Mouse (Mus musculus) adrenal gland (tissue): ENCODE measurements around the gene Plekhh2.

Source experiments
- intact Hi-C: fragments of 180-260 bp; cut with DNase I; formaldehyde crosslinking; loops from one replicate; pipeline ENCODE4 v1.15.1; 2025

Gene Plekhh2

DNA sequence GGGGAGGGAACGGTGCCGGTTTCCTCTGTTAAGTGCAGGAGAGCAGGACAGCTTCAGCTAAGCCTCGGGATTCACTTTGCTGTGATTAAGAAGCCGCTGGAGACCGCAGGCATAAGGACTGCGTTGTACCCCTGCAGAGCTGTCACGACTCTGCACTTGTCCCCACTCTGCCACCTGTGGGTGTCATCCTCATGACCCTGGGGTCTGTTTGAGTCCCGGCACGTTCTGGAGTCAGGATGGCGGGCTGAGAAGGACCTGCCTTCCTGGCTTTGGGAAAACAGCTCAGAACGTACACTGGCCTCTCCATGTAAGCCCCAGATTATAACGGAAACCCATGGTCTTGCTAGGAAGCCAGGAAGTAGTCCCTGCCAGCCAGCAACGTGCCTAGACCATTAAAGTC, 95.3 kb downstream of the Plekhh2 start:
- intact Hi-C loops = no loop called here

GRCm38 (mm10) chr17:84607617-84608016, 95.9 kb downstream of the Plekhh2 start:
- intact Hi-C loops = no loop called here

- intact Hi-C loops = no loop called here
Observed at GRCm38 (mm10) chr17:84608606-84609005, 96.9 kb downstream of the Plekhh2 start.

DNA sequence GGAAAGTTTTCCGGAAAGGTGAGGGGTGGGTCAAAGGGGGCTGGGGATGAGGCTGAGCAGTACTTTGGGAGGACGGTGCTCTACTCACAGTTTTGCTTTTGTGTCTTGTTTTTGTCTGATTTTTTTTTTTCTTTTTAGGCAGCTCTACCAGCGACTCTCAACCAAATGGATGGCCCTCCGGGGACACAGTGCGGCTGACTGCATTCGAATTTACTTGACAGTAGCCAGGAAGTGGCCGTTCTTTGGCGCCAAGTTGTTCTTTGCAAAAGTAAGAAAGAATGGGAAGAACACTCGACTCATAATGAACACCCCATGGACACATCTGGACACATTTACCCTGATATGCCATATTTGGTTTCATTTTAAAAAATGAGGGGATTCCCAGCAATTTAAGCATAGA, 99.8 kb downstream of the Plekhh2 start:
- intact Hi-C loops = no loop called here

DNA sequence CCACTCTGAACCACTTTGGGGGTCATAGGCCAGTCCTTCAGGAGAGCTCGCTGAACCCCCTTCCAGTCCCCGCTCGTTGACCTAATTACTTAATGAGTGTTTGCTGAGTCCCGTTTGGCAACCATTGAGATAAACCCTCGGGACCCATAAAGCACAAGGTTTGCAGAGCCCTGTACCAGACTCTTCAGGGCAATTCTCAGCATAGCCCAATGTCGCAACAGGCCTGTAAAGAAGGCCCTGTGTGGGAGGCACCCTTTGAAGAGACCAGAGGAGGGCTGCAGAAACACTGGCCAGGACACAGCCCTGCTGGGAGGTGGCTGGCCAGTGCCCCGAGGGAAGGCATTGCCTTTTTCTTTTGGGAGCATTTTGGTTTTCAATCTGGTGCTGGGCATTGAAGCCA, 100.3 kb downstream of the Plekhh2 start:
- intact Hi-C loops = no loop called here

DNA sequence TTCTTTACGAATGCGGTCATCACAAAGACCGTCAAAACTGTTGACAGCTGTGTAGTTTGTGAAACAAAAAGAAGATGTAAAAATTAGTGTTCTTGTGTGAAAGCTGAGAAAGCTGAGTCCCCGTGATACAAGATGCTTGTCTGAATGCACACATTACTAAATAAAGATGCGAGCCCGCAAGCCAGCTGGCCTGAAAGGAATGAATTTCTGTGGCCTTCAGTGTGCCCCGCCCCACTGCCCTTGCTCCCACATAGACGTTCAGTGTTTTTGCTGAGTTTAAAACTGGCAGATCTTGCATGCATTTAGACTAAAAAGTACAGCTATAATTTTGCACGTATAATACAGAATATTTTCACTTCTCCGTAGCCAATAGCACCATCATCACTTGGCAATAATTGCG, 104.1 kb downstream of the Plekhh2 start:
- intact Hi-C loops = no loop called here

- intact Hi-C loops = no loop called here
Observed at GRCm38 (mm10) chr17:84616526-84617074, 104.9 kb downstream of the Plekhh2 start.

DNA sequence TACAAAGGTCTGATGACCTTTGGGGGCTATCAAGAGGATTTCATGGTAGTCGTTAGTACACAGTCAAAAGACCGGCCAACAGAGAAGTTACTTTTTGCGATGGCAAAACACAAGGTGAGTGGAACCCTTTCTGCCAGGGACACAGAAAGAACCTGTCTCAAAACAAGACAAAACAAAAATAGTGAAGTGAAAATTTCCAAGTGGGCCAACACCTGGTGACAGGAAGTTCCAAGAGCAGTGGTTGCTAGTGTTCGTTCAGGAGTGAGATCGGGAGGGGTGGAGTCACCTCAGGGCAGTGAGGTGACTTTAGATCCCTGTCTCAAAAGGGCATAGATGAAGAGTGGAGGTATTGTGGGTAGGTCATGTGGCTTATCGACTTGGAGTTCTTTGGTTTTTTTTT, 106.3 kb downstream of the Plekhh2 start:
- intact Hi-C loops = no loop called here

GRCm38 (mm10) chr17:84619112-84619511, 107.4 kb downstream of the Plekhh2 start:
- intact Hi-C loops = no loop called here

DNA sequence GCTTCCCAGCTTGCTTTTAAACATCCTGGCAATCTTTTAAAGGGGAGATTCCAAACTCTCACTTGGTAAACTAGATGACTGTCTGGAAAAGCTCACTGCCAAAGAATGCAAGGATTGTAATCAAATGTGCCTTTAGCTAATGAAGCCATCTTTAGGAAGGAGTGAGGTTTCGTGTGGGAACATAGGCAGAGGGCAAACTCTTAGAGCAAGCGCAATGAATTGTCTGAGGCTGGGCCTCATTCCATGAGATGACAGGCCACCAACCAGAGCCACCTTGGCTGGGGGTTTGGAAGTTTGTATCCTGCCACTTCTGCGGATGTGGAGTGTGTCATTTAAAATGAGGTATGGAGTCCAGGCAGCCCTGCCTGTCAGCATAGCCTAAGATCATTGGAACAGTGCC, 108.4 kb downstream of the Plekhh2 start:
- intact Hi-C loops = no loop called here

DNA sequence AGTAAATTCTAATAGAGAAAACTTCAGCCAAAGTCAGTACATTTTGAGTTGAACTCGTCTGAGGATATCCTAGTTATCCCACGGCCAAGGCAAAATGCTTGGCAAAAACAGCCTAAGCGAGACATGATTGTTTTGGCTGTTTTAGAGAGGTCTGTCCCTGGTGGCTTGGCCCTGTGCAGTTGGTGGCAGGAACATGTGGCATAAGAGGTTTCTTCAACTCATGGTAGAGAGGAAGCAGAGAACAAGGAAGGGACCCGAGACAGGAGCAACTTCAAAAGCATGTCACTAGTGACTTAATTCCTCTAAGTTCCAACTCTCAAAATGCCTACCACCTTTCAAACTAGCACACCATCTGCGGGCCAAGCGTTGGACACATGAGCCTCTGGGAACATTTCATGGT, 108.9 kb downstream of the Plekhh2 start:
- intact Hi-C loops = no loop called here

GRCm38 (mm10) chr17:84621209-84621608, 109.5 kb downstream of the Plekhh2 start:
- intact Hi-C loops = no loop called here

DNA sequence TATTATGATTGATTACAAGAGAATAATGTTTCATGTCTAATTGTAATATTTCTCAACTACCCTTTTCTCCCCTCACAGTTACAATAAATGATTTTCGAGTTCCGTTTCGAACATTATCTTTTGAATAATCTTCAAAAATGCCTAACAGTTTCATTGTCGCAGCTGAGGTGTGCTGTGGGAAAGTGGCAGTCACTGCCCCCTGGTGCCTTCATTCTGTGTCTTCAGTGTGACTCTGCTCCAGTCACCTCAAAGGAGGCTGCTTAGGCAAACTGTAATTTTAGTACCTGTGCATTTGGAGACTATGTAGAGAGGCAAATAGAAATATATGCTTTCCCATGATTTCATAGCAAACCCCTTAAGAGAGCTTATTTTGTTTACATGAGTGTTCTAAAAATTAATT, 110.3 kb downstream of the Plekhh2 start:
- intact Hi-C loops = no loop called here

DNA sequence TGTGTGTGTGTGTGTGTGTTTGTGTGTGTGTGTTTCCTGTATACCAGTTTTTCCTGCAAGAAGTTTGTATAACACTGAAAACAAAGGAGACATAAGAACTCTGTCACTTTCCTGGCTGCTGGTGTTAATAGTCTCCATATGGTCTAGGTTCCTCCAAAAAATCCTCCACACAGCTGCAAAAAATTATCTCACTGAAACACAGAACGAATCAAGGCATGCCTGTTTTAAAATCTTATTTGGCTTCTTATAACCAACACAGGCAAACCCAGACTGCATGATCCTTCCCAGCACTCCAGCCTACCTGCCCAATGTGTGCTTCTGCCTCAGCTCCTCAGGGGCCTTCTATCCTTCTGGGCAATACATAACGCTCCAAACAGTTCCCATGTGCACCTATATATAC, 111.2 kb downstream of the Plekhh2 start:
- intact Hi-C loops = no loop called here

GRCm38 (mm10) chr17:84626276-84626856, 114.7 kb downstream of the Plekhh2 start, which contains the start of gene Dync2li1:
Dync2li1 (plus strand) TSS chr17:84626496.
- intact Hi-C loops = no loop called here

GRCm38 (mm10) chr17:84626857-84627305, 115.2 kb downstream of the Plekhh2 start:
- intact Hi-C loops = no loop called here

GRCm38 (mm10) chr17:84627721-84628120, 116.0 kb downstream of the Plekhh2 start:
- intact Hi-C loops = no loop called here

GRCm38 (mm10) chr17:84628611-84629010, 116.9 kb downstream of the Plekhh2 start:
- intact Hi-C loops = no loop called here

DNA sequence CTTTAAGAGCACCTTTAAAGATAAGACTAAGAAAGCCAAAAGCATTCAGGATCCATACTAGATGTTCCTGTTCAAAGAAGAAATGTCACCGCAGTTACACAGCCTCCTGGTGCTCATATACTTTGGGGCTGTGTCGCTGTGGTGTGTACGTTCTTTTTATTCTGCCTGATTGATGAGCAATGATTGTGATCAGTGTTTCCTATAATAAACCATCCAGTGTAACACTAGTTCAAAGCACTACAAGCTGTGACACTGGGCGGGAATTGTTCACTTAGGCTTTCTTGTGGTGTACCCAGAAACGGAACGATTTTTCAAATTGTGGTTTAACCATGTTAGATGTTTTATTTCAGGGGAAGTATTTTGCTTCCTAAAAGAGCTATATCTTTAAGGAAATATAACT, 120.1 kb downstream of the Plekhh2 start:
- intact Hi-C loops = no loop called here

DNA sequence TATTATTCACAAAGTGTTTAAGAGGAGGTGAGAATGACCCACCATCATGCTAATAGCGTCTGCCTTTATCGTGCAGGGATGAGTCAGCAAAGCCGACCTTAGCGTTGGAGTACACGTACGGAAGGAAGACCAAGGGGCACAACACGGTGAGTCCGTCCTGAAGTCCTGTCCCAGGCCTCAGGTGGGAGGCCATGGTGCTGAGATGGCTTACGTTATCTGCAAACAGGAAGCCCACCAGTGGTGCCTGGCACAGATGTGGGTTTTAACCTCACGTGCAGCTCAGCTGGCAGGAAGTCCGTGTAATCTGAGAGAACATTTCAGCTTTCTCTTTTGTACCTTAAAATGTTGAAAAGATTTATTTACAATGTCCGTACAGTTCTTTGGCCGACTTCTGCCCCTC, 121.7 kb downstream of the Plekhh2 start:
- intact Hi-C loops = no loop called here

DNA sequence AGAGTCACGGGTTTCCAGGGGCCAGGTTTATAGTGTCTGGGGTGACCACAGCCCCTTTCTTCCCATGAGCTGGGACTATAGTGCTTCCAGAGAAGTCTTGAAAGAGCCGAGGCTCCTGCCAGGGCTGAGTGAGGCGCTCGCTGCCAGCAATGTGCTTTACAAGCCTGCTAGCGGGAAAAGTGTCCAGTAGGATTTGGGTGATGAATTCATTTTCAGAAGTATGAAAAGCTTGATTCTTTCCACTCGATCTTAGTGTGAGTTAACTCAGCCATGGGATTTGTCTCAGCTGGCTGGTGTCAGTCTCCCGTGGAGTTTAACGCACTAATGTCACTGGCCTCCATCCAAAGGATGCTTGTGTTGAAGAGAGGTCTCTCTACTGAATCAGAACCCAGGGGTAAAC, 124.6 kb downstream of the Plekhh2 start:
- intact Hi-C loops = no loop called here

- intact Hi-C loops = no loop called here
Observed at GRCm38 (mm10) chr17:84637971-84638370, 126.3 kb downstream of the Plekhh2 start.

- intact Hi-C loops = no loop called here
Observed at GRCm38 (mm10) chr17:84639796-84640378, 128.2 kb downstream of the Plekhh2 start.
